Mouse (Mus musculus) limb, embryonic 11.5 days (tissue): ENCODE measurements at regions not wholly inside any gene's neighbourhood (a gene's known extent, or its start where the extent isn't known, plus 50 kb on each side); places are given as distances from the start of the nearest gene placed in this dataset.

Experiments used
- ATAC-seq: fragments of 200-750 bp; cut with Nextera tagmentation; 2 replicates; pipeline ENCODE4 v1.8.0; 2017; ENCODE audit warnings: low read depth; ENCODE audit not compliant: insufficient number of reproducible peaks, low FRiP score, low TSS enrichment
- DNase-seq: peaks from one replicate; pipeline ENCODE4 v3.0.0-alpha.2; 2015; ENCODE audit warnings: low spot score
- H3K27ac ChIP-seq: fragments of 300-500 bp; sonication (generic); replicated peaks from 2 replicates; pipeline ENCODE4 v1.5.1; 2014; ENCODE audit warnings: low read depth, mild to moderate bottlenecking, low read length
- H3K27me3 ChIP-seq: fragments of 300-500 bp; sonication (generic); 2 replicates; pipeline ENCODE4 v1.6.1; 2014; ENCODE audit warnings: mild to moderate bottlenecking, low read length, mixed read lengths; ENCODE audit not compliant: control insufficient read depth, insufficient read depth
- H3K36me3 ChIP-seq: fragments of 300-500 bp; sonication (generic); 2 replicates; pipeline ENCODE4 v1.6.1; 2014; ENCODE audit warnings: mild to moderate bottlenecking, low read length, moderate library complexity, mixed read lengths; ENCODE audit not compliant: control insufficient read depth, insufficient read depth
- H3K4me1 ChIP-seq: fragments of 300-500 bp; sonication (generic); 2 replicates; pipeline ENCODE4 v1.6.1; 2014; ENCODE audit warnings: low read length, mixed read lengths; ENCODE audit not compliant: control insufficient read depth, insufficient read depth
- H3K4me2 ChIP-seq: fragments of 300-500 bp; sonication (generic); 2 replicates; pipeline ENCODE4 v1.6.1; 2014; ENCODE audit warnings: low read depth, mild to moderate bottlenecking, moderate library complexity; ENCODE audit not compliant: severe bottlenecking
- H3K4me3 ChIP-seq: fragments of 300-500 bp; sonication (generic); 2 replicates; pipeline ENCODE4 v1.5.1; 2014; ENCODE audit warnings: low read depth, low read length
- H3K9ac ChIP-seq: fragments of 300-500 bp; sonication (generic); 2 replicates; pipeline ENCODE4 v1.6.1; 2014; ENCODE audit warnings: mild to moderate bottlenecking, low read length
- H3K9me3 ChIP-seq: fragments of 300-500 bp; sonication (generic); 2 replicates; pipeline ENCODE4 v1.6.1; 2016; ENCODE audit warnings: low read length; ENCODE audit not compliant: control insufficient read depth
- WGBS: fragments of 180-500 bp; shearing (Covaris S2); extraction: QIAGEN DNeasy Blood & Tissue Kit; methylation state at CpG from one replicate; pipeline ENCODE4 v1.1.7; 2014; 5-methylcytosine and 5-hydroxymethylcytosine counted together

DNA sequence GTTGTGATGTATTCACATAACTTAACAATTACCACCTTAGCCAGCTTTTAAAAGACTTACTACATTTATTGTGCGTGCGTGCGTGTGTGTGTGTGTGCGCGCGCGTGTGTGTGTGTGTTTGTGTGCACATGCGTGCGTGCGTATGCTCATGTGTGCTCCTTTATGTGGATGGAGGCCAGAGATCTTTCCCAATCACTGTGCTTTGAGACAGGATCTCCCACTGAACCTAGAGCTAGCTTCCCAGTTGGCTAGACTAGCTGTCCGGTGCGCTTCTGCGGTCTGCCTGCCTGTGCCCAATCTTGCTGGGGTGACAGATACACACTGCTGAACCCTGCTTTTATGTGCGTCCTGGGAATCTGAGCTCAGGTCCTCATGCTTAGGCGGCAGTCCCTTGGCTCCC lies 50.1 kb upstream of the Arhgap29 start:
- Histone ChIP-seq H3K4me2 (no peak overlapping the region), H3K27ac (no peak overlapping the region)
- 94% methylated on average over 15 of the region's 15 CpGs for WGBS

DNA sequence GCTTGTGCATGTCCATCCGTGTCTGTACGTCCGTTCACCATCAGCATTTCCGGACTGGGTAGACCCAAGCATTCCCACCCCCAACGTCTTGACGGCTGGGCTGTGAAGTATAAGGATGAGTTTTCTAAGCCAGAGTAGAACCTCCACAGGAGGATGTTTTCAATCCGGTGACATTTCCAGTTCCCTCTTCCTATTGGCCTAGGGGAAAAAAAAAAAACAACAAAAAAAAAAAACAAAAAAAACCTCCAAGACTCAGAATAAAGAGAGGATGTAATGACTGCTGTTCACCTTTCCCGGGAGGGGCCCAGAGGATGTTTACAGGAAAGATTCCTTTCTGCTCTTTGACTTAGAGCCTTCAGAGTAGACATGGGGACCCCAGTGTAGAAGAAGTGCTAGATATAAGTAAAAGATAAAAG lies 51.9 kb upstream of the Arhgap29 start:
- no peak overlapping the region for H3K4me2 ChIP-seq
- no peak overlapping the region for H3K4me3 ChIP-seq
- no peak overlapping the region for H3K27ac ChIP-seq
- DNase-seq (no peak), ATAC-seq (no peak)
- no peaks in the 10 kb centered on the region for H3K9me3 ChIP-seq
- WGBS: 73% methylated on average over 8 of the region's 8 CpGs
- no peak overlapping the region for H3K9ac ChIP-seq
- H3K36me3 ChIP-seq: no peaks in the 10 kb centered on the region
- no peaks in the 10 kb centered on the region for H3K4me1 ChIP-seq
- no peaks in the 10 kb centered on the region for H3K27me3 ChIP-seq

More for the DNA sequence above, 50.1 kb upstream of the Arhgap29 start:
- Histone ChIP-seq H3K4me1 (0 out of 2 replicates have a peak, but pooled peaks cover 3% of the 10 kb centered on the region), H3K36me3 (no peaks in the 10 kb centered on the region), H3K4me3 (no peak overlapping the region), H3K27me3 (no peaks in the 10 kb centered on the region), H3K9me3 (no peaks in the 10 kb centered on the region), H3K9ac (no peak overlapping the region)
- DNase-seq (no peak), ATAC-seq (no peak)

DNA sequence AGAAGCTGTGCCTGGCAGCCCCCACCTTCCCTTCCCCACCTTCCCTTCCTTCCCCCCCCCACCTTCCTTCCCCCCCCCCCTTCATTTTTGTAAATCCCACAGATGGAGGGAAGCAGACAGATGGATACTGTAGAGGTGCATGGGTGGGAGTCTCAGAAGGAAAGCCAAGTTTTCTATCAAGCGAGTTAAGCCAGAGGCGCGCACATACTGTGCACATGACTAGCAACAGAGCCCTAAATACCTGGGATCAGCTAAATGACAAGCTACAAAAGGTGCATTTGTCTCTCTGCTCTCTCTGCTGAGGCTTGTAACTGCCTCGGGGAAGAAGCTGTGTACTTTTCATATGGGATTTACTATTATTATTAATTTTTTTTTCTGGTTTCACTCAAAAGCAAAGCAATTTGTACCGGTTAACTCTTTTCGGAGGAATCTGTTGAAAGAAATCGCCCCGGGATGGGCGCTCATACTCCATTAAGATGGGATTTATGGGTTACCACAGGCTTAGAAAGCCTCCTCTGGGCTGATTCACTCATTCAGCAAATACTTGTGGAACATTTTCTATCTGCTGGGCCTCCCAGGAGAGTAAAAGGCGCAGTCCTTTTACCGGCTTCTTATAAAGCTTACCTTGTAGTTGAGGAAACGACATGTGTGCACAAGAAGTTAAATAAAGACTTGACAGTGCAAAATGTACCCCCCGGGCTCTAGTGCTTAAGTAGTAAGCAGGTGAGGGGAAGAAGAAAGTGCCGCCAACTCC lies 54.3 kb upstream of the Arhgap29 start:
- Histone ChIP-seq H3K27me3 (no peaks in the 10 kb centered on the region), H3K4me3 (no peak overlapping the region), H3K4me2 (no peak overlapping the region), H3K27ac (no peak overlapping the region), H3K9ac (no peak overlapping the region), H3K9me3 (no peaks in the 10 kb centered on the region), H3K4me1 (no peaks in the 10 kb centered on the region), H3K36me3 (no peaks in the 10 kb centered on the region)
- DNase-seq (no peak), ATAC-seq (no peak)
- 77% methylated on average over 14 of the region's 14 CpGs for WGBS

GRCm38 (mm10) chr3:121893606-121894005 lies 58.7 kb upstream of the Arhgap29 start:
- no peak for DNase-seq
- Histone ChIP-seq H3K27ac (no peak overlapping the region), H3K9me3 (no peaks in the 10 kb centered on the region), H3K9ac (no peak overlapping the region), H3K27me3 (no peaks in the 10 kb centered on the region), H3K4me1 (no peaks in the 10 kb centered on the region), H3K4me3 (no peak overlapping the region), H3K36me3 (no peaks in the 10 kb centered on the region), H3K4me2 (no peak overlapping the region)
- 81% methylated on average over 7 of the region's 7 CpGs for WGBS
- no peak for ATAC-seq

DNA sequence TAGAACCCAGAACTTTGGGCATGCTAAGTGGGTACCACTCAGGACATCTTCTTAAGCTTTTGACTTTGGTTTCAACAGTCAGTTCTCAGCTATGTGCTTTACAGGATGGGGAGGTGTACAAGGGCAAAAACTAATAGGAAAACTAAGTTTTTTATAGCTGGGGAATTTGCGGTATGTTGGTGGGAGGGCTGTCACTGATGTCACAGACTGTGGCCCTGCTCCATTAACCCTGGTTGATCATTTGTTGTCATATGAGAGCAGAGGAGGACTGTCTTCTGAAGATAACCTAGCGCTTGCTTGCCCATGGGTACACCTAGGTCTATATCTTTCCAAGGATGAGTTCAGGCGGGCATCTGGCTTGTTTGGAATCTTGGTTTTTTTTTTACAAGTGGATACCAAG lies 59.7 kb upstream of the Arhgap29 start:
- H3K4me3 ChIP-seq: no peak overlapping the region
- H3K9me3 ChIP-seq: no peaks in the 10 kb centered on the region
- no peaks in the 10 kb centered on the region for H3K4me1 ChIP-seq
- 86% methylated on average over 3 of the region's 3 CpGs for WGBS
- H3K9ac ChIP-seq: no peak overlapping the region
- H3K4me2 ChIP-seq: no peak overlapping the region
- no peak overlapping the region for H3K27ac ChIP-seq
- no peaks in the 10 kb centered on the region for H3K27me3 ChIP-seq
- DNase-seq (no peak), ATAC-seq (no peak)
- no peaks in the 10 kb centered on the region for H3K36me3 ChIP-seq

DNA sequence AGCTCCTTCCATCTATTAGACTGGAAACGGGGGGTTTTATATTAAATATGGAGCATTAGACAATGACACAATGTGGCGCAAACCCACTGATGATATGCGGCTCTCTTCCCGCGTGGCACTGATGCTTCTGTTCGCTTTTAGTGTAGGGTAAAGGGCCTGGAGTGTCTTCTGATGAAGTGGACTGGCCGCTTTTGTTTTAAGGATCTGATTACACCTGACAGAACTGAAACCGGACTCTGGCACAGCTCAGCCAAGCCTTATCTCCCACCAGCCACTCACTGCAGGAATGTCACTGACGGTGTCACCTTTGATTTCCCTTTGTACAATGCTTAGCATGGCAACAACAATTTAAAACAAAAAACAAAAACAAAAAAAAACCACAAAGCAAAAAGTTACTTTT lies 61.0 kb upstream of the Arhgap29 start:
- no peaks in the 10 kb centered on the region for H3K27me3 ChIP-seq
- 0 out of 2 replicates have a peak, but pooled peaks cover 4% of the 10 kb centered on the region for H3K4me1 ChIP-seq
- H3K9me3 ChIP-seq: no peaks in the 10 kb centered on the region
- 35% methylated on average over 9 of the region's 9 CpGs for WGBS
- H3K4me2 ChIP-seq: no peak overlapping the region
- H3K9ac ChIP-seq: no peak overlapping the region
- no peaks in the 10 kb centered on the region for H3K36me3 ChIP-seq
- no peak for DNase-seq
- no peak overlapping the region for H3K4me3 ChIP-seq
- no peak overlapping the region for H3K27ac ChIP-seq
- no peak for ATAC-seq

- Histone ChIP-seq H3K27ac (no peak overlapping the region), H3K4me3 (no peak overlapping the region), H3K4me2 (no peak overlapping the region), H3K9me3 (no peaks in the 10 kb centered on the region), H3K27me3 (no peaks in the 10 kb centered on the region), H3K9ac (no peak overlapping the region), H3K4me1 (0 out of 2 replicates have a peak, but pooled peaks cover 4% of the 10 kb centered on the region), H3K36me3 (no peaks in the 10 kb centered on the region)
- ATAC-seq: no peak
- no peak for DNase-seq
- 58% methylated on average over 5 of the region's 5 CpGs for WGBS
Observed at GRCm38 (mm10) chr3:121890563-121890962, 61.8 kb upstream of the Arhgap29 start.

GRCm38 (mm10) chr3:121886870-121887605 lies 65.3 kb upstream of the Arhgap29 start:
- ATAC-seq: no peak
- Histone ChIP-seq H3K9me3 (no peaks in the 10 kb centered on the region), H3K36me3 (no peaks in the 10 kb centered on the region), H3K4me3 (no peak overlapping the region), H3K9ac (no peak overlapping the region), H3K4me2 (peak overlapping the region; percentile 22; the same call in 1 of the 2 replicates), H3K27ac (no peak overlapping the region), H3K27me3 (no peaks in the 10 kb centered on the region), H3K4me1 (peaks cover 6% of the 10 kb centered on the region; the same call in 1 of the 2 replicates)
- no peak for DNase-seq
- WGBS: 20% methylated on average over 15 of the region's 15 CpGs
